Mouse (Mus musculus): ENCODE data around the gene Sqstm1. TPM values are rescaled to one million over a fixed set of nuclear protein-coding genes. Genes with fewer than 3 reads are reported as not detected.
"Not testable (repeated sequence)": the region's sequence is repeated elsewhere in the genome, so short reads cannot be mapped to it uniquely, and the experiment has no call there.

Sqstm1 gene
- total RNA-seq, 2 experiments from 2014 or later, result 262 to 293 TPM

DNA sequence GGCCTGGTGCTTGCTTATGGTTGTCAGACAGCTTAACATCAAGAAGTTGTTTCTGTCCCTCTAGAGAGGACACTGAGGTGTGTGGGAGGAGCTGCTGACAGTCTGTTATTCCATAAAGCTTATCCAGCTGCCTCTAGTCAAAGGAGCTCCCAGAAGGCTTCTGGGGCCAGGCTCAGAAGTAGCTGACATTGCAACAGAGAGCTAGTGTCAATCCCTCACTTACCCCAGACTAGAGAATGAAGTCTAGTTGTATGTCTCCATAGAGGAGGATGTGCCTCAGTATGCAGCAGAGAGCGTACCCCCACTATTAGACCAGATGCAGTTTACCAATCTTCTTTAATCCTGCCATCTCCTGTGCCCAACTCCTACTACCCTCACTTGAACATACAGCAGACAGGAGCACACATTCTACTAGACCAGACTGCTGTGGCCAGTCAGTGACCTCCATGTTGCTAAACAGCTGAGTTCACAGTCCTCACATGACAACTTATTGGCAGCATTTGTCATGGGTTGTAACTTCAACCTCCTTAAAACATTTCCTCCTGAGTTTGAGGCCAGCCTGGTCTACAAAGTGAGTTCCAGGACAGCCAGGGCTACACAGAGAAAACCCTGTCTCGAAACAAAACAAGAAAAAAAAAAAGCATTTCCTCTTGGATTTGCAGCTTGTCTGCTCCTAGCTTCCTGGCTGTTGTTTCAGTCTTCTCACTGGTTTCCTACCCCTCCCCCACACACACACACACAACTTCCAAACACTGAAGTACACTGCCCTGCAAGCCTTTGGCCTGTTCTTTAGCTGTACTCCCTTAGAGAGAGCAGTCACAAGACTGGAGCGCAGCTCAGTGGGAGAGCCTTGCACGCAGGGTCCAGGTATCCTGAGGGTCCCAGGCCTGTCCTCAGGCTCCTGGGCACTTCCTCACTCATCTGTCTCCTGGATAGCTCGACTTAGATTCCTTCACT, 31.8 kb downstream of the Sqstm1 start:
- no peak for DNase-seq
- intact Hi-C loops (cut with DNase I), result no loop called here

DNA sequence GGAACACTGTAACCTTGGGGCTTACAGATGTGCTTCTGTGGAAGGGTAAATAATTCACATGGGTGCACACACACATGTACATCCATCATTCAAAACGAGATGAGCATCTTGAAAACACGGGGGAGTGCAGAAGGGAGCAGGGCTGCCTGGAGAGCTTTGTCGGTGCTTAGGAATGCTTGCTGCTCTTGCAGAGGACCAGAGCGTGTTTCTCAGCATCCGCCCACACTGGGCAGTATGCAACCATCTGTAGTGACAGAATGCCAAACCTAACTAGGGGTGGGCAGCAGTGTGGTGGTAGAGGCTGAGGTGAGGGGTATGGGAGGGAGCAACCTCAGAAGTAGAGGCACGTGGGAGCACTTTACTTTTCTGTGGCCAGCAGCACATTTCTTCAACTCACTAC, 33.5 kb downstream of the Sqstm1 start:
- no peak for DNase-seq

DNA sequence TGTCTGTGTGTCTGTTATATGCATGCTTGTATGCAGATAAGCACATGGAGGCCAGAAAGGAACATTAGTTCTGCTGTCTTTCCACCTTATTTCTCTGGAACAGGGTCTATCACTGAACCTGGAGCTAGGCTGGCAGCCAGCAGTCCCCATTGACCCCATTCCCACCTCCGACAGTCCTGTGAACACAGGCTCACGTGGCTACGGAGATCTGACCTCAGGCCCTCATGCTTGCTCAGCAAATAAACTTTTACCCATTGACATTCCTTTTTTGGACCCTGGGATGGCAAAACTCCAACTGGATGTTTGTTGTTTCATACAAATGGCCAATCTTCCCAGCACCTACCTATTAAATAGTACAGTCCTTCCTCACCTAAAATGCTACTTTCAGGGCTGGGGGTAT, 34.3 kb downstream of the Sqstm1 start:
- intact Hi-C loops (cut with DNase I), result no loop called here
- no peak for DNase-seq

More for the DNA sequence above, 33.5 kb downstream of the Sqstm1 start:
- intact Hi-C loops (cut with DNase I), result no loop called here

DNA sequence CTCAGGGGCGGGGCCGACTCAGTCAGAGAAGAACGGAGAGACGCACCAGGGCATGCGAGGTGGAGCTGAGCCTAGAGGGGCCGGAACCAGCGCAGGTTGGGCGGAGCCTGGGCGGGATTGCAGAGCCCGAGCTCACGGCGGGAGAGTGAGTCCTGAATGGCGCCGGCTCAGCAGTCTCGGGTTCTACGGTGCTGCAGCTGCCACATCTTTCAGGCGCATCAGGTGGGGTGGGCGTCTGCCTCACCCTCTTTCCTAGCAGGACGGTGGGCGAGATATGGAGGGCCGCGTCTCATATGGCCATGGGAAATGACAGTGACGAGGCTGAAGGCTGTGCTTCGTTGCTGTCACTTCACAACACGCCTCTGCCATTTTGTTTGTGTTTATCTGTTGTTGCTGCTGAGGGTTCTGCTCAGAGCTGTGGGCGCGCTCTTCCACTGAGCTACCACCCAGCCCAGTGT, 35.9 kb downstream of the Sqstm1 start:
- DNase-seq, result peak; percentile 99
- intact Hi-C loops (cut with DNase I), result no loop called here

DNA sequence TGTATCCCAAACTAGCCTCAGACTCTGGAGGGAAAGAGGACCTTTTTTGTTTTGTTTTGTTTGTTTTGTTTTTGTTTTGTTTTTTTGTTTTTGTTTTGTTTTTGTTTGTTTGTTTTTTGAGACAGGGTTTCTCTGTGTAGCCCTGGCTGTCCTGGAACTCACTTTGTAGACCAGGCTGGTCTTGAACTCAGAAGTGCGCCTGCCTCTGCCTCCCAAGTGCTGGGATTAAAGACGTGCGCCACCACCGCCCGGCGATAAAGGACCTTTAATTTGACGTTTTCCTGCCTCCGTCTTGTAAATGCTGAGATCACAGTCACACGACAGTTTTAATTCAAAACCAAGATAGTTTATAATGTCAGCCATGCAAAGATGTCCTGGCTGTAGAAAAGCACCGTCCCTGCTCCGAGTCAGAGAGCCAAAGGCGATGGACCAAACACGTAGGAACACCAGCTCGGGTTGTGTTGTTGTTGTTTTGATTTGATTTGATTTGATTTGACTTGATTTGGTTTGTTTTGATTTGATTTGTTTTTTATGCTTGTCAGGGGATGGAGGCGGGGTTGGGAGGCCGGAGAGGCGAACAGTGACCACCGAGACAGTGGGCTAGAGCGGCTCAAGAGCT, 36.4 kb downstream of the Sqstm1 start, which contains the start of gene Mrnip:
TSS of gene Mrnip (plus strand) at position 334 of the 619 bp plus-strand sequence.
- DNase-seq; intact Hi-C loops (cut with DNase I): not testable (repeated sequence)

DNA sequence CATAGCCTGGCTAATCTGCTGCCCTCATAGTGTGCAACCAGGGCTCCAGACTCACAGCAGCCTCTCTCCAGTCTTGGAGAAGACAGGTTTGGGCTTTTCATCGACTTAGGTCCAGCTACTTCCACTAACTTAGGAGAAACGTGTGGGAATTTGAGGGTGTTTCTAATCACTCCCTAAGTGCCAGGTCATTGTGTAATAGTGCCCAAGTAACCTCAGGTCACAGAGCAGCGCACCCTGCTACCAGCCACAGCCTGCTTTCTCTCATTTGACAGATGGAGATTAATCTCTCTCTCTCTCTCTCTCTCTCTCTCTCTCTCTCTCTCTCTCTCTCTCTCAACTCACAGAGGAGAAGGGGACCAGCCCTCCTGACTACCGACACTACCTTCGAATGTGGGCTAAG, 42.3 kb downstream of the Sqstm1 start:
- no peak for DNase-seq
- intact Hi-C loops (cut with DNase I), result no loop called here

DNA sequence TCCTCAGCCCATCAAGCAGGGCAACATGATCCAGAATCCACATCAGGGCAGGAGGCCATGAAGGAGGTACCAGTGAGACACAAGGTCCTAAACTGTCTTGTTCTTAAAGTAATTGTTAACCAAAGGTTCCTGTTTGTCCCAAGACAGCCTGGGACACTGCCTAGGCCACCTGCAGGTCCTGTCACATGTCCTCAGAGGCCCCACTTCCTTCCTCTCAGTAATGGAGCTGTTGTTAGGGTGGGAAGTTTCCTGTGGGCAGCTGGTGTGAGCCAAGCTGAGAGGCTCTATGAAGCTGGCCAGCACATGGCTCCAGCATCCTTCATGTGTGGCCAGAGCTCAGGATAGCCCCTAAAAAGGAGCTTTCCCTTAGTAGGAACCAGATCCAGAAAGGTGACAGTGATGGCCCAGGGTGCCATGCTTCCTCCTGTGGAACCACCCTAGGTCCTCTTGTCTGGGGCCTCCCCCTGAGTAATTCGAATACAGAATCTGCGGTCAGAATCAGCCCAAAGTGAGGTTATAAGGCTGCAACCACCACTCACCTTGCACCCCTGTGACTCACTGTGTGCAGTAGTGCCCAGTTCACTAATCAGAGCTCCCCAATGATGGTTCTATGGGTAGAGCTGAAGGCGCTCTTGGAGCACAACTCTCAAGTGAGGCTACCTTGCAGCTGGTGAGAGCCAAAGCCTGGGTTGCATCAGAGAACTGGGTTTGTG, 48.1 kb downstream of the Sqstm1 start:
- intact Hi-C loops (cut with DNase I), result no loop called here
- no peak for DNase-seq

DNA sequence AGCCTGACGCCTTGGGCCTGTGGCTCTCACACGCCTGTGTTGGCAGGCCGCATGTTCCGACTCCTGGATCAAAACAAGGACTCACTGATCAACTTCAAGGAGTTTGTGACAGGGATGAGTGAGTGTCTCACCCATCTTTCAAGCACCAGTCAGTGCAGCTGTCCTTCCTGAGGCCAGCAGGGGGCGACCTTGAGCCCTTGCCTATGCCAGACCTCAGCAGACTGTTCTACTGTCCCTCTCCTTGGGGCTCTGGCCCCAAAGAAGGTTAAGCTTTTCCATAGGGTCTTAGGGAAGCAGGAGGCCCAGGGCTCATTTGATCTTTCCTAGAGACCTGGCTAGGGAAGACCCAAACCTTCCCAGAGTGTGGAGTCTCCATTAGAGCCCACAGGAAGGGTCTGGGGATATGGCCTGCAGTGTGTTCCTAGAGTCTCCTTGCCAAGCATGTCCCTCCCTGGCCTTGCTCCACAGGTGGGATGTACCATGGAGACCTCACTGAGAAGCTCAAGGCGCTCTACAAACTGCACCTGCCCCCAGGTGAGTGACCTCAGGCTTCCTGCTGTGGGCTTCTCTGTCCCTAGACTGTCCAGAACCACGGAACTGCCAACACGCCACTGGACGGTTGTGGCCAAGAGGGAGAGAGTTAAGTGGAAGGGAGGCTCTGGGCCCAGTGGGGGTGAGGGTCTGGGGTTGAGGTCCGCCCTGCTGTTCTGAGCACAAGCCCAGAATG, 48.9 kb downstream of the Sqstm1 start:
- intact Hi-C loops (cut with DNase I), result no loop called here
- peak; percentile 57 for DNase-seq

DNA sequence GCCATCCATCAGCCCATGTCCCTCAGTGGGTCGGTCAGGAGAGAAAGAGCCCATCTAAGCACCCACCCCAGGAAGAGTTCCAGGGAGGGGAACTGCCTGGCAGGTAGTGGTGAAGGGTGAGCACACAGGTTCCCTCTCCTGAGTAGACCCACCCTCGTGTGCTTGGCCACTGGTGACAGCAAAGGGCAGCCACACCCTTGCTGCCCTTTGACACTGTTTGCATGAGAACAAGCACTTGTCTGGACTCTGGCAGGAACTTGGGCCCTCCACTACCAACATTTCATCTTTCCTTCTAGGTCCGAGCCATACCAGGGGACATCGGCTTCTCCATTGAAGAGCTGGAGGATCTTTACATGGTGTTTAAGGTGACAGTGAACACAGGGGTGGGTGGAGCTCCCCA, 51.3 kb downstream of the Sqstm1 start:
- intact Hi-C loops (cut with DNase I), result no loop called here
- no peak for DNase-seq

DNA sequence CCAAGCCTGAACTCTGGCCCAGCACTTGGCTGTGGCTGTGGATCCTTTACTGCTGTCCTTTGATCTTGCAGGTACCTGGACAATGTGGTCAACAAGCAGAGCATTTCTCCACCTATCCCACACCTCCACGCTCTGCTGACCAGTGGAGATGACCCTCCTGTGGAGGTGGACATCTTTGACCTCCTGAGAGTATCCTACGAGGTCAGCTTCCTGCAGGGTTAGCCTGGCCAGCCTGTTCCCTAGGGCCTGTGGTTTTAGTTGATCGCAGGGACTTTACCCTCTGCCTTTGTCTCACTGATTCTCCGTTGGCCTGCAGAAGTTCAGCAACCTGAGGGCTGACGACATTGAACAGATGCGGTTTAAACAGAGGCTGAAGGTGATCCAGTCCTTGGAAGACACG, 52.3 kb downstream of the Sqstm1 start:
- no peak for DNase-seq

DNA sequence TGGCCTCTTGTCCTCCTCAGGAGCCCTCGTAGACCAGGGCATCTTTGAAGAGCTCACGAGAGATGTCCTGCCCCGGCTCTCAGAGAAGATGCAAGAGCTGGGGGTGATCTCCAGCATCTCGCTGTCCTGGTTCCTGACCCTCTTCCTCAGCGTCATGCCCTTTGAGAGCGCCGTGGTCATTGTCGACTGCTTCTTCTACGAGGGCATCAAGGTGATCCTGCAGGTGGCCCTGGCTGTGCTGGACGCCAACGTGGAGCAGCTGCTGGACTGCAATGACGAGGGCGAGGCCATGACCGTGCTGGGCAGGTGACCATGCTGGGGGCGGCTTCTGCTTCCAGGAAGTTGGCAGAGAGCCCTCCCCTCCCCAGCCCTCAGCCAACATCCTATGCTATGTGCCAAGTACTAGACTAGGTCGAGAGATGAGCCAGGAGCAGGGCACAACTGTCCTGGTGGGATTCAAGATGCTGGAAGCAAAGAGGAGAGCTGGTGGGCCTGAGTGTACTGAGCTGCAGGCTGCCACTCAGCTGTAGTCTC, 53.8 kb downstream of the Sqstm1 start:
- DNase-seq, result no peak

More for the DNA sequence above, 52.3 kb downstream of the Sqstm1 start:
- intact Hi-C loops (cut with DNase I), result no loop called here

DNA sequence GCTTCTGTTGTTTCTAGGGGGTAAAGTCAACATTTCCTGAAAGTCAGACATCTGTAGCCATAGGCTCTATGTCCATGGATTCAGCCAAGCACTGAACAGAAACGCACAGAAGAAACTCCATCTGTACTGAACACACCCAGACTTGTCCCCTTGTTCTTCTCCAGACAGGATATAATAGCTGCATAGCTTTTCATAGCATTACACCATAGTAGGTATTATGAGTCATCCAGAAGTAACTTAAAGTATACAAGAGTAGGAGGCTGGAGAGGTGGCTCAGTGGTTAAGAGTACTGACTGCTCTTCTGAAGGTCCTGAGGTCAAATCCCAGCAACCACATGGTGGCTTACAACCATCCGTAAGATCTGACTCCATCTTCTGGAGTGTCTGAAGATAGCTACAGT, 54.8 kb downstream of the Sqstm1 start:
- intact Hi-C loops (cut with DNase I), result no loop called here
- DNase-seq, result no peak

More for the DNA sequence above, 53.8 kb downstream of the Sqstm1 start:
- intact Hi-C loops (cut with DNase I), result no loop called here

DNA sequence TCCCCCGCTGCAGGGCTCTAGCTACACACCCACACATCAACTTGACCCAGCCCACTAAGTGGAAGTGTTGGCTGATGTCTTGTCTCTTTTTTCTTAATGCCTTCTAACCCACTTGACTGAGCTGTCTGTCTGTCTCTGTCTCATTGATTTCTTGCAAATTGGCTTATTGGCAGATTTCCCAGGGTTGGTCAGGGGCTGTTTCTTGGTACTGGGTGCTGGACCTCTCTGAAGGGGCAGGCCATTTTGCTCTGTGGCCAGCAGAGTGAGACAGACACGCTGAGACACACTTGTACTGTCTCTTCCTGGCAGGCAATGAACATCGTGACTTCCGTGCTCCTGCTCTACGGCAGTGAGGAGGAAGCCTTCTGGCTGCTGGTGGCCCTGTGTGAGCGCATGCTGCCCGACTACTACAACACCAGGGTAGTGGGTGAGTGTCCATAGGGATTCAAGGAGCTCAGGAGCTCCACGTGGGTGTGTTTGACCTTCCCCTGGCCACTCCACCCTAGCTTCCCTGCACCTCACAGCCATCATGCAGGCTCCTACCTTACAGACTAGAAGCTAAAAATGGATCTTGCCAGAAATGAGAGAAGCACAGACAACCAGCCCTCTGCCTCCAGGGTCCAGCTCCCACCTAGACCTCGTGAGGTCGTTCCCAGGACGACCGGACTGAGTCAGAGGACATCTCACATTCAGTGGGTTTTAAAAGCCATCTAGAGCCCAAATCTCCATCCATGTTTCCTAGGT, 55.7 kb downstream of the Sqstm1 start:
- intact Hi-C loops (cut with DNase I), result no loop called here
- DNase-seq, result no peak

DNA sequence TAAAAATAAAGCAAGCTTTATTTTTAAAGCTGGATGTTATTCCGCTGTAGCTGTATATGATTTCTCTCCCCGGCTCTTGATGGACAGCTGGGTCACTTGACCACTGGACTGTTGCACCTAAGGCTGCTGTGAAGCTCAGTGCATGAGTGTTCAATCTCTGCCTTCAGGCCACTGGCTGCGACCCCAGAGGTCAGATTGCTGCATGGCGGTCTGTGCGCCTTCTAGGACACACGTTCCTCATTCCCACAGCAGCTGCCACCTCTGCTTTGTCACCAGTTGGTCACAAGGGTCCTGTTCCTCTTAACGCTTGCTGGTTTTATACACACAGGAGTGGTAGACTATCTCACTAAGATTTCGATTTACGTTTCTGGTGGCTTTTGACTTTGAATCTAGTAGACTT, 56.5 kb downstream of the Sqstm1 start:
- no peak for DNase-seq
- intact Hi-C loops (cut with DNase I), result no loop called here

DNA sequence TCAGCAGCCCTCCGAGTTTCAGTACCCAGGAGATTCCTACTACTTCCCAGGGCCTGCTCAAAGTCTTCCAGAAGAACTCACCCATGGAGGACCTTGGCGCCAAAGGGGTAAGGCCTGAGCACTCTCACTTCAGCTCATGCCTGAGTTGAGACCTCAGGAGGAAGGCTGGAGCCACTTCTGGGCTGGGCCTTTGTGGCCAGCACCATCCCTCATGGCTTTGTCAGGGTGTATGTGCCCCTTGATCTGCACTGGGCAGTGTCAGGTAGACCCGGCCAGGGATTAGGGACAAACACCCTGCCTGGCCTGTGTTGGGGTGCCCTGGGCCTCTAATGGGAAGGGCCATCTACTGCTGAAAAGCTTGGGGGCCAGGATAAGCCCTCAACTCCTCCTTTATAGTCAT, 59.3 kb downstream of the Sqstm1 start:
- intact Hi-C loops (cut with DNase I), result no loop called here
- DNase-seq, result no peak

DNA sequence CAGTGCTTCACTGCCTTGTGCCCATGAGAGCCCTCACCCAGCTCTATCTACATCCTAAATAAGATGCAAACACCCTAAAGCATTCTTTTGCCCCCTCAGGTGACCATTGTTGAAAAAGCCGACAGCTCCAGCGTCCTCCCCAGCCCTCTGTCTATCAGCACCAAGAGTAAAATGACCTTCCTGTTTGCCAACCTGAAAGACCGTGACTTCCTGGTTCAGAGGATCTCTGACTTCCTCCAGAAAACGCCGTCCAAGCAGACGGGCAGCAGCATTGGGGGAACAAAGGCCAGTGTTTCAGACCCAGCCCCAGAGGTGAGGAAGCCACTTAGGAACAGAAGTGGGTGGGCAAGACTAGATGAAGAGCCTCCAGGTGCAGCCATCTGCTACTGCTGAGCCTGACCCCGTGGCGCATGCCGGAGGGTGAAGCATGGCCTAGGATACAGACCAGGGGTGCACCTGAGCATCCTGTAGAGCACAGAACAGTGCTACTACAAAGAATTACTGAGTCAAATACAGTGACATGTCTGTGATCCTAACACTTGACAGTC, 61.0 kb downstream of the Sqstm1 start:
- DNase-seq, result no peak
- intact Hi-C loops (cut with DNase I), result no loop called here
